Mouse (Mus musculus) naive thymus-derived CD4-positive, alpha-beta T cell, adult 5 months (primary cell): ENCODE data around the gene Cnot6. TPM values are rescaled to one million over a fixed set of nuclear protein-coding genes. Genes with fewer than 3 reads are reported as not detected.

Experiments used
- polyA plus RNA-seq: library from polyadenylated mRNA; unstranded; fragments of 100-300 nt; shearing (Covaris generic); gene quantifications from one replicate; pipeline ENCODE4 v1.2.1, GENCODE M21; 2017

Gene Cnot6
- polyA plus RNA-seq, result 129 TPM

GRCm38 (mm10) chr11:49712555-49713335 lies at the start of gene Cnot6:
Gene Cnot6, minus strand, starts transcription at chr11:49712723.

GRCm38 (mm10) chr11:49663310-49663709 lies 49.2 kb downstream of the Cnot6 start, which contains the start of gene Scgb3a1:
Gene Scgb3a1, plus strand, starts transcription at chr11:49663610.

Other genes with a start within 250 kb of the Cnot6 start
- gene Olfr1386, start 247.7 kb downstream of the Cnot6 start, polyA plus RNA-seq, result not detected
- 0.20 TPM for gene Olfr1385, start 223.7 kb downstream of the Cnot6 start, polyA plus RNA-seq
- gene Olfr1384, start 206.0 kb downstream of the Cnot6 start, polyA plus RNA-seq, result not detected
- gene Olfr1383, start 193.1 kb downstream of the Cnot6 start, polyA plus RNA-seq, result not detected
- not detected for gene Olfr1382, start 184.5 kb downstream of the Cnot6 start, polyA plus RNA-seq
- not detected for gene Olfr1381, start 169.3 kb downstream of the Cnot6 start, polyA plus RNA-seq
- not detected for gene Olfr1380, start 155.8 kb downstream of the Cnot6 start, polyA plus RNA-seq
- gene Flt4, start 103.5 kb downstream of the Cnot6 start, polyA plus RNA-seq, result not detected
- 0.61 TPM for gene Scgb3a1, start 49.1 kb downstream of the Cnot6 start, polyA plus RNA-seq
- 0.53 TPM for gene Gfpt2, start 81.5 kb upstream of the Cnot6 start, polyA plus RNA-seq
- 63.7 TPM for gene Mapk9, start 134.0 kb upstream of the Cnot6 start, polyA plus RNA-seq
- not detected for gene Rasgef1c, start 189.1 kb upstream of the Cnot6 start, polyA plus RNA-seq